Mouse (Mus musculus) cerebellum, adult 2 months (tissue): ENCODE data around the gene Sacs. TPM values are rescaled to one million over a fixed set of nuclear protein-coding genes. Genes with fewer than 3 reads are reported as not detected.

Experiments used
- DNase-seq, 2 experiments: peaks; one replicate each; pipeline ENCODE4 v3.0.0; 2021
- H3K27ac ChIP-seq: fragments of 200-500 bp; 2 replicates; pipeline ENCODE4 v1.5.1; 2012; ENCODE audit warnings: low read length, control low read depth, inconsistent platforms; ENCODE audit not compliant: insufficient read depth
- H3K27me3 ChIP-seq: fragments of 200-500 bp; 2 replicates; pipeline ENCODE4 v1.6.1; 2012; ENCODE audit warnings: inconsistent platforms, mild to moderate bottlenecking, low read length, moderate library complexity; ENCODE audit not compliant: control insufficient read depth, insufficient read depth
- H3K4me1 ChIP-seq: fragments of 200-500 bp; 2 replicates; pipeline ENCODE4 v1.6.1; 2011; ENCODE audit warnings: low read length; ENCODE audit not compliant: control insufficient read depth, insufficient read depth
- H3K4me3 ChIP-seq: fragments of 200-500 bp; replicated peaks from 2 replicates; pipeline ENCODE3; 2011; ENCODE audit warnings: mild to moderate bottlenecking, low read depth, low read length, control low read depth; ENCODE audit not compliant: insufficient read depth
- CTCF ChIP-seq: fragments of 200-500 bp; IDR thresholded peaks from 2 replicates; pipeline ENCODE4 v1.5.1; 2011; ENCODE audit warnings: low read depth, mild to moderate bottlenecking, control low read depth, low read length, moderate library complexity, borderline replicate concordance; ENCODE audit not compliant: insufficient read depth
- POLR2A ChIP-seq: fragments of 200-500 bp; IDR thresholded peaks from 2 replicates; pipeline ENCODE4 v1.6.1; 2011; ENCODE audit warnings: low read length, control low read depth, borderline replicate concordance; ENCODE audit not compliant: insufficient read depth
- WGBS: fragments of 180-500 bp; shearing (Covaris S2); methylation state at CpG from one replicate; pipeline ENCODE4 v1.1.7; 2018; 5-methylcytosine and 5-hydroxymethylcytosine counted together
- polyA plus RNA-seq: library from polyadenylated mRNA; depleted of rRNA; stranded (reverse); fragments of >200 nt; gene quantifications from 2 replicates; pipeline ENCODE4 v1.2.3, GENCODE M21; 2012

The Sacs gene
- polyA plus RNA-seq, 1 experiment: 18.4 TPM

DNA sequence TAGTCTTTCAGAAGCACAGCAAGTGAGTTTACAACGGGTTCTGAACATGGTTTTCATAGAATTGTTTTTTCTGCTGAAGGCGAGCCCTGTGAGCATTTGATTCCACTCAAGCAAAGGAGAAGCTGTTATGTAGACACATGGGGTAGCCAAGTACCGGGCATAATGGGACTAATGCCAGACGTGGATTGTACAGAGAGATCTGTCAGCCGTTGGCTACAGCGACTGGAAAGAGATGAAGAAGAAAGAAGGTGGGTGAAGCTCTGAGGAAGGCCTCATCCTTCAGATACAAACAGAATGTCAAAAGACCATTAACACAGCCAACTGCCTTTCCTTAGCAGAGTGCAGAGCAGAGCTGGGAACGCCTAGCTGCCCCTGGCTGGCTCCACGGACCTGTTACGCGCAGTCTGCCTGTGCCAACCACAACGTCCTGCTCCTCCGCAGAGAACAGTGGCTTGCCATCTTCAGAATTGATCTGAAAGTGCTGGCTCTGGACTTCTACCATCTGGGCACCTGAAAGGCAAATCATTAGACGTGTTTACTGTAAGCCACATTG is 93.8 kb downstream of the Sacs start:
- WGBS: 16% methylated on average over 13 of the region's 13 CpGs
- Histone ChIP-seq H3K27me3 (no peaks in the 10 kb centered on the region), H3K27ac (no peak overlapping the region), H3K4me1 (0 out of 2 replicates have a peak, but pooled peaks cover 2% of the 10 kb centered on the region), H3K4me3 (no peak overlapping the region)
- TF ChIP-seq CTCF: no peak
- peak; percentile 59 to 63 for DNase-seq

DNA sequence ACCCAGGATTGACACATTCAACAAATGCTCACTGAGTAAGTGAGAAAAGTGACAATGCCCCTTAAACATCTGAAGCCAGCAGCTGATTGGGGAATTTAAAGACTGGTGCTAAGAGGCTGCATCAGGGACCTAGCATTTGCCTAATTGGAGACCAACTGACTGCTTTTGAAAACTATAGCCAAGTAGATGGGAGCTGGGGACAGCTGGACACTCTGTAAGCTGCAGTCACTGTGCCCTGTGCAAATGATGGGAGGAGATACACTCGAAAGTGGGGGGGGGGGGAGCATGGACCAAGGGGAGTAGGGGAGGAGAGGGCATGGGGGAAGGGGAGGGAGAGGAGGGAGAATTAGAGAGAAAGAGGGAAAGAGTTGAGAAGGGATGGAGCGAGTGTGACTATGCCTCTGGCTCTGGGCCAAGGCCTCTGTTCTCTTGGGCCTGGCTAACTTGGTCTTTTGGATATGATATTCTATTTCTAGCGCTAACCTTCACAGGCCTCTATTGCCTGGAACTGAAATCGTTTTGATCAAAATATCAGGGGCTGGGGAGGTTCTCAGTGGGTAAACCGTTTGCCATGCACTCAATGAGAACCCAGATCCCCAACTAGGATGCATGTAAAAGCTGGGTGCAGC is 97.7 kb downstream of the Sacs start:
- Histone ChIP-seq H3K4me3 (no peak overlapping the region), H3K4me1 (0 out of 2 replicates have a peak, but pooled peaks cover 2% of the 10 kb centered on the region), H3K27ac (no peak overlapping the region), H3K27me3 (no peaks in the 10 kb centered on the region)
- WGBS: 53% methylated on average over 5 of the region's 5 CpGs
- TF ChIP-seq CTCF (no peak), POLR2A (no peak)
- DNase-seq: no peak

DNA sequence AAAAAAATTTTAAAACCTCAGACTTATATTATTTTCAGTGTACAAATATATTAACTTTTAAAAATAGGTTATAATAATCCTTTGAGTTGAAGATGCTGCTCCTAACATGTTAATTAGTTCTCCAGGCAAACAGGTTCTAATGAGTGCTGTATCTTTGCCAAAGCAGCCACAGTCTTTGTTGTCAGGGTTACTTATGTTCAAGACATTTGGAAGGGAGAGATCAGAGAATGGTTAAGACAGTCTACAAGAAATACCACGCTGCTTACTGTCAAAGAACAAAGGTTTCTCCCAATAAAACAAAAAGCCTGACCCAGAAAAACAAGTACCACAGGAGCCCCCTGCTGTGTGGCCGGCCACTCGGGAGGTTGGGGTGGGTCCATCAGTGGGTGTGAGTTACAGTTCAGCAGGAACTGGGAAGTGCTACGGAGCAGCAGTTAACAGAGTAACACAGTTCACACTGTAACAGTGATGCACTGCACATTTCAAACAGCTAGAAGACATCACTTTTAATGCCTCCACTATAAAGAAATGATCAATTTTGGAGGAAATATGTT is 98.9 kb downstream of the Sacs start:
- no peak overlapping the region for H3K4me3 ChIP-seq
- no peaks in the 10 kb centered on the region for H3K27me3 ChIP-seq
- WGBS: 35% methylated on average over 4 of the region's 4 CpGs
- 0 out of 2 replicates have a peak, but pooled peaks cover 1% of the 10 kb centered on the region for H3K4me1 ChIP-seq
- no peak overlapping the region for H3K27ac ChIP-seq
- no peak for TF ChIP-seq POLR2A
- TF ChIP-seq CTCF: no peak
- DNase-seq: no peak

DNA sequence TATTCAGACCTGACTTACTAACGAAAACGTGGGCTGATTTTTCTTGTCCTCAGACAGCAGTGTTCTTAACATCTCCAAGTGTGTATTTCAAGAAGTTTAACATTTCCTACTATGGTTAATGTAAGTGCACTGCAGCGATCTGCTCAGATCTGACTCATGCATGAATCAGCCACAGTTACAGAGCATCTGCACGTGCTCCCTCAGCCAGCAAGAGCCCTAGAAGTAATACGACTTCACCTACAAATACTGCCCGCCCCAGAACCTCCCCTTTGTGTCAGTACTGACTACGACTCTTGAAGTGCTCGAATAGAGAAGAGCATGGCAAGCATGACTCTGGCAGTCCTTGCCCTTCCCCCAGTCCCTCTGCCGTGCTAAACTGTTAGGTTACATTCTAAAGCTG is 100.5 kb downstream of the Sacs start:
- H3K27ac ChIP-seq: no peak overlapping the region
- H3K27me3 ChIP-seq: no peaks in the 10 kb centered on the region
- H3K4me1 ChIP-seq: no peaks in the 10 kb centered on the region
- TF ChIP-seq POLR2A (no peak), CTCF (no peak)
- WGBS: 75% methylated on average over 9 of the region's 9 CpGs
- no peak overlapping the region for H3K4me3 ChIP-seq
- DNase-seq: no peak

DNA sequence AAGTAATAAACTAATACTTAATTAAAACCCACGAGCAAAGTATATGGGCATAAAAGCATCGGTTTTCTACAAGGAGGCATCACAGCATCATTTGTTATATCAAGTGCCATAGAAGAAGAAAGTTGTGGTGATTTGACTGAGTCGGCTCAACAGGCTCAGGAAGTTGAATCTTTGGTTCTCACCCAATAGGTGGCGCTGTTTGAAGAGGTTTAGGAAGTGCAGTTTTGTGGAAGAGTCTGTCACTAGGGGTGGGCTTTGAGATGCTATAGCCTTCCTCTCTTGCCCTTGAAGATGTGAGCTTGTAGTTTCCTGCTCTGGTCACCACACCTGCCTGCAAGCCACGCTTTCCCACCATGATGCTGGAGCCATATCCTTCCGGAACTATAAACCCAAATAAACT is 104.4 kb downstream of the Sacs start:
- peak; percentile 9; the same call in 1 of the 2 replicates for TF ChIP-seq CTCF
- no peak for TF ChIP-seq POLR2A
- Histone ChIP-seq H3K4me1 (no peaks in the 10 kb centered on the region), H3K27me3 (no peaks in the 10 kb centered on the region), H3K4me3 (no peak overlapping the region), H3K27ac (no peak overlapping the region)
- no peak for DNase-seq
- 49% methylated on average over 6 of the region's 6 CpGs for WGBS

DNA sequence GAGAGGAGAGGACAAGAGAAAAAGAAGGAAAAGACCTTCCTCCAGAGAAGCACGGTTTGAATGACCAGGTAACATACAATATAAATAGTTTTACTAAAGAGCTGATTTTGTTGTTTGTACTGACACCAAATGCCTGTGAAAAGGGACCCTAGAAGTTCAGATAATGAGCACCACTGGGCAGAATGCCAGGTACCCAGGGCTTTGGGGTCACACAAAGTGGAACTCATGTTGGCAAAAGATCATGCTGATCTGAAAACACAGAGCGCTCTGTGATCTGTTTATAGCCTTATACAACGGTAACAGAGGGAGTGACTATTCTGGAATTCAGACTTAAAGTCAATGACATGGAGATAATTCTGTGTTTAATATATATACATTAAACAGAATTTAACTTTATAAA is 108.2 kb downstream of the Sacs start:
- 79% methylated on average over 3 of the region's 3 CpGs for WGBS
- DNase-seq: no peak
- H3K27me3 ChIP-seq: no peaks in the 10 kb centered on the region
- H3K27ac ChIP-seq: no peak overlapping the region
- no peak overlapping the region for H3K4me3 ChIP-seq
- no peaks in the 10 kb centered on the region for H3K4me1 ChIP-seq
- no peak for TF ChIP-seq POLR2A
- TF ChIP-seq CTCF: no peak

DNA sequence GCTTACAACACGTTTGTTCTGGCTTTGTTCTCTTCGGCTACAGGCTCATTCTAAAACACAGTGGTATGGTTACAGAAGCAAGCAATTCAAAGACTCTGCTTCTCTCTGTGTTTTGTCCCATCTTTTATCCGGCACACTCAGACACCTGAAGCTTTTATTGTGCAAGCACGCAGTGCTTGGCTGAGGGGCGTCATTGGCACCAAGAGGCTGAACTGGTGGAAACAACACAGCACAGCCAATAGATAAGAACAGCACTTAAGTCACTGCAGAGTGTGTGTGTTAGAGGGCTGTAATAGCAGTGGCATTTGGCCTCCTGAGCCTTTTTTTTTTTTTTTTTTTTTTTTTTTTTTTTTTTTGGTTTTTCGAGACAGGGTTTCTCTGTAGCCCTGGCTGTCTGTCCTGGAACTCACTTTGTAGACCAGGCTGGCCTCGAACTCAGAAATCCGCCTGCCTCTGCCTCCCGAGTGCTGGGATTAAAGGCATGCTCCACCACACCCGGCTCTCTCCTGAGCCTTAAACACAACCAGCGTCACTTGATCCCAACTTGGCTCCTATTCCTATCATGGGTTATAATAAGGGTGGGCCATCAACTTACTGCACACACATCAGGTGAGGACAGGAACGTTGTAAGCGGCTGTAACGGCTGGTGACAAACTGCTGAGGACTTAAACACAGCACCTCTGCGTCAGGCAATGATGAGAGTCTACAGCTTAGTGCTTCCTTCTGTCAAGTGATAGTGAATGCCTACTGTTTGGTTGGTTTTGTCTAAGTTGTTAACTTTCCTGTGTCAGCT is 114.5 kb downstream of the Sacs start:
- WGBS: 90% methylated on average over 15 of the region's 15 CpGs
- Histone ChIP-seq H3K4me1 (no peaks in the 10 kb centered on the region), H3K4me3 (no peak overlapping the region), H3K27me3 (no peaks in the 10 kb centered on the region), H3K27ac (no peak overlapping the region)
- DNase-seq: no peak
- no peak for TF ChIP-seq POLR2A
